Mouse (Mus musculus) yolk sac, embryonic 10.5 days (tissue): ENCODE results near the gene Shb.

Source experiments
- DNase-seq: peaks from one replicate; pipeline ENCODE4 v3.0.0-alpha.2; 2017; ENCODE audit warnings: low spot score

Gene Shb

DNA sequence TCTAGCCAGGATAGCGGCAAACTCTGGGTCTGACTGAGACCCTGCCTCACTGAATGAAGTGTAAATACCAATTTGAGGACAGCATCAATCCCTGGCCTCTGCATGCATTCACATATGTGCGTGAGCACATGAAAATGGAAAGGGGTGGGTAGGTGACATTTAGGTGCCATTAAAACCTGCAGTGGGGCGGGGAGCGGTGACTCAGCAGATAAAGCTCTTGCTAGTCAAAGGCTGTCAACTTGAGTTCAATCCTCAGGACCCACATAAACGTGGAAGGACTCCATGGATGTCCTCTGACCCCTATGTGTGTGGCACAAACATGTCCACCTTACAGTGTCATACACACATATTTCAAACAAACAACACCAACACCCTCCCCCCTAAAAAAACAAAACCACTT is 50.8 kb downstream of the Shb start:
- no peak for DNase-seq

DNA sequence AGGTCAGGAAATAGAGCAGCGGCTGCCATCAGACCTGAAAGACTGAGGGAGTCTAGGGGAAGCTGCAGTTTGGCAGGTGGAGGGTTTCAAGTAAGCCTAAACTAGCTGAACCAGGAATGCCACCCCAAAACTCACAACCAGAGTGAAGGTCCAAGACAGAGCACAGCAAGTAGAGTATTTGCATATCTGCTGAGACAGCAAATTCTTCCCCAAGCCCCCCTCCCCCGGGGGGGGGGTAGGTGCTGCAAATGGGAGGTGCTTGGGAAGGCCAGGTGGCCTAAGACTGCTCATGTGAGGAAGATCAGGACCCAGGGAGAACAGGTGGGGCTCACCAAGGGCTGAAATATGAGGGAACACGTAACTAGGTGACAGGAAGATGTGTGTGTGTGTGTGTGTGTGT is 51.7 kb downstream of the Shb start:
- DNase-seq, result no peak

DNA sequence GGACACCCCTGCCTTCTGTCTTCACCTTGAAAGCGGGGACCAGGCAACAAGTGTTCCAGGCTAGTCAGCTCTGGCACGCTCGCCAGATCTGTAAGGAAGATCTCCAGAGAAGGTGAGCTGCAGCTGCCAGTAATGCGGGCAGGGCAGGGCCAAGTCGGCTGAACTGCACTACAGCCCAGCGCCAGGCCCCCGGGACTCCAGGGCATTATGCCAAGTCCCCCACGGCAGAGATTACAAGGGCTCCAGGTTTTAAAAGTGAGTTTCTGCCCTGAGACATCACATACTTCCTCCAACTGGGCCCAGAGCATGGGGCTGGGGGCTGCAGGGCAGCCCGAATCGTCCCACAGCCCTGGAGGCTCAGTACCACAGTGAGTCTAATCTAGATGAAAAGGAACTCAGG is 52.8 kb downstream of the Shb start:
- no peak for DNase-seq

DNA sequence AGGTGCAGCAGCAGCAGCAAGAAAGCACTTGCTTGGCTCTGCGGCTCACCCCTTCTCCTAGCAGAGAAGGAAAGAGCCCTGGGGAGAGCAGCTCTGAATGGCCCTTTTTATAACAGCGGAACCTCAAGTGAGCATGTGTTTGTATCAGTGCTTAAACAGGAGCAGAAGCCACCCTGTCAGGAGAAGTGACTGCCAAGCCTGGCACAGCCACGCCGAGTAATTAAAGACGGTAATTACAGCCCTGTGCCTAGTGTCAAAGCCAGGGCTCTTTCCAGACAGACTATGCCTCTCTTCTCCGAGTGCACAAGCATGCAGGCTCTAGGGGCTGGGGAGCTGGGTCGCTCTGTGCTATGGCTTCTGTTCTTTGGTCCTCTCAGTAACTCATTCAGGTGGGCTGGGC is 54.1 kb downstream of the Shb start:
- DNase-seq, result no peak

DNA sequence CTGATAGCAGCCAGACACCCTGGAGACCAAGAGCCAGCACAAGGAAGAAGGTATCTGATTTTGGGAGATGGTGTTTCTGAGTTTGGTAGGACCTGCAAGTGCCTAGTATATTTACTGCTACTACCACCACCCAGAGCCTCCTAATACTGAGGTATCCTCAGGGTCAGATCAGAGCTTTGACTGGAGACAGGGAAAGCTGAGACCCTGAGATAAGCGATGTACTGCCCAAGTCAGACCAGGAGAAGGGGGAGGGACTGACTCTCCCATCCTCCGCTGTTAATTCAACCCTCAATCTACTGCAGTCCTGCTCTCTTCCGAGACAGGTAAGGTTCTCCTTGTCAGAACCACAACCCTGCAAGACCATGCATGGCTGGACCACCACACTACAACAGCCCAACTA is 55.2 kb downstream of the Shb start:
- DNase-seq, result no peak

DNA sequence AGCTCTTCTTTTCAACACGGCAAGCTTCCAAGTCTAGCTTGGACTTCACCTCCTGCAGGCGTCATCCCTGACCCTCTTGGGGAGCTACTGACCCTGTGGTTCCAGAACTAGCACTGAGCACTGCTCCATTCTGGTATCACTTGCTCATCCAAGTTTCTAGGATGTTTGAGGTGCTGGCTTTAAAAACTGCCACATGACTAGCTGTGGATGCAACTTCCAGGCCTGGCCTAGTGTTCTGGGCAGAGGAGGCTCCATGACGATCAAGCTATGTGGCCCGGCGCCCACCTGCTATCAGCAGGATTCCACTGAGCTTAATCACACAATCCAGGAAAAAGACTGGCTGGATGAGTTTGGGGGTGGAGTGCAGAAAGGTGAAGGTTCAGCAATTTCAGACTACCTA is 57.4 kb downstream of the Shb start:
- DNase-seq, result peak; percentile 61

DNA sequence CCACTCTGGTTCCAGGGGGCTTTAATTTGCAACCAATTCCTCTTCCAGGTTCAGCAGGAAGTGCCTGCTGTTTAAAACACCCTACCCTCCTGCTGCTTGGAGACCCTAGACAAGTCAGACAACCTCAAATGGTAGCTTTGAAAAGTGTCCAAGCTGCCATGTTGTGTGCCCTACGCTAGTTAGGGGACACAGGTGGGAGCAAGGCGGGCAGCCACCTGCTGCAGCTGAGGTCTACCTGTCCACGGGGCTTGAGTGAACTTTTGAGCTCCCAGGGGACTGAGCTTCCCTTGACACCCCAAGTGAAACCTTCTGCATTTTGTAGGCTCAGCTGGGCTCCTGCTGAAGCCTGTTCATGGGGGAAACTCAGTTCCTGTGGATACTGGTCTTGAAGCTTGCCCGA is 58.1 kb downstream of the Shb start:
- no peak for DNase-seq

DNA sequence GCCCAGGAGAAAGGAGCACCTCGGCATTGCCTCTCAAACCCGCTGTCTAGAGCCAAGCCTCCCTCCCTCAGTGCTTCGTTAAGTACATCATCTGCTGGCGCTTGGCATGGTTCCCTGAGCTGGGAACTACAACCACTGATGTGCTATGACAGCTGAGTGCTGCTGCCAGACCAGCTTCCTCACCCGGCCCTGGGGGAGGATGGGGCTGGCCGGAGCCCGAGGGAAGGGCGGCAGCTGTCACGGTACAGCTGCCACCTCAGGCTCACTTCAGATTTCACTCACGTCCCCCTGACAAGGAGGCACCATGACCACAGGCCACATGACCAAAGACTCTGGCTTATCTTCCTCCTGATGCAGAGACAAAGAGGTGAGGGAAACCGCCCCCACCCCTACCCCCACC is 59.1 kb downstream of the Shb start:
- DNase-seq, result no peak

DNA sequence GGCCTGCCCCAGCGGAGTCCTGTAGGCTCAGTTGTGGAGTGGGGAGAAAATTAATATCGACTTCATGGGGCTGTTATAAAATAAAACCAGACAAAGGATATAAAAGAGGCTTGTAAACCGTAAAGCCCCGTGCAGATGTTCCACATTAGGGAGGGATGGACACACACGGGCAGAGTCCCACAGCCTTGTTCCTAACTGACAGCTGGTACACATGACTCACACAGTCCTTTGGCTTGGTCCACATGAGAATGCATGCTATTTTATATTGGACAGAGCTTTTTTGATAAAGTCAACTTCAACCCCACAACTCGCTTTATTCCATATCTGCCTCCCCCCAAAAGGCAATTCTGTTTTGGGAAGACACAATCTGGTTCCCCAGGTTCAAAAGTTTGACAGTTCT is 59.6 kb downstream of the Shb start:
- no peak for DNase-seq

DNA sequence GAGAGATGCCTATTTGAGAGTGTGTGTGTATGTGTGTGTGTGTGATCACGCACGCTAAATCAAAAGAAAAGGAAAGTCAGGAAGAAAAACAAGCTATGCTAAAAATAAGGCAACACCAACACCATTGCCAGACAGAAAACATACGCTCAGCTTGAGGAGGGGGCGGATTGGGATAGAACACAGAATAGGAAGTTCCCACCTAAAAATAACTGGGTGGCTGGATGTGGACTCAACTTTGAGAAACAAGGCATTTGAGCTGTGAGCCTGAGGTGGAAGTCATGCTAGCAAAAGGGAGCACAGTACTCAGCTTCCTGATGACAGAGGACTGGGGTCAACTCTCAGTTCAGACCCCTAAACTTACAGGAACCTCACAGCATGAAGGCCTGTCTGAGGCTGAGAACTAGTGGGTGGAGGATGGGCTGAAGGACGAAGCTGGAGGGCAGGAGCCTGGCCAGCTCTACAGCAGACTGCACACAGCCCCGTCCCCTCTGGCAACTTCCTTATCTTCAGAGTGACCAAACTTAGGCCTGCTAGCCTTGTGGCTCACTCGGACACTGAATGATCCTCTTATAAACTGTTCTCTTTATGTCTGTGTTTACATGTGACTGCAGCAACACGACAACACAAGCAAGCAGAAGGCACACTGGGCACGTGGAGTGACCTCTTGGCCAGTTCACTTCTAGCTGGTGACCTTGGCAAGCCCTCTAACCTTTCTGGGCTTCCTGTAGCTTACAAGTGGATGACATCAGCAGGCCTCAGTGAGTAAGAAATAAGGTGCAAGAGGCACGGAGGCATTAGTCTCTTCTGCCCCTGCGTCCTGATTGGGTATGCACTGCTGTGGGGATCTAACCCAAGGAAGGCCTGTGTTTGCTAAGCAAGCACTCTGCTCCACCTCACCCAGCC is 60.4 kb downstream of the Shb start:
- peak; percentile 71 for DNase-seq

DNA sequence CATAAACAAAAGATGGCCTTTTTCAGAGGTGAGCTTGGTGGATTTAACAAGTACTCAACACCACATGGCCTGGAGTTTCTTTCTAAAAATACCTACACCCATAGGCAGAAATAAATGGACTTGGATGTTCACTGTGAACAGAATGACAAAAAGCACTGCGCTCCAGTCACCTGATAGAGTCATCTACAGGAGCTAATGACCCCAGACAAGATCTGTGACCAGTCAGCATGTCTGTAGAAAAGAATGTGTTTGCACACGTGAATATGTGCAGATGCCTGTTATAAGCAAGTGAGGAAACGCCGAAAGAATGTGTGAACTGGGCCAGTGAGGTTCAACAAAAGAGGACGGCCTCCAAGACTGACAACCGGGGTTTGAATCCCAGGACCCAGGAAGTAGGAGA is 63.2 kb downstream of the Shb start:
- DNase-seq, result peak; percentile 53

DNA sequence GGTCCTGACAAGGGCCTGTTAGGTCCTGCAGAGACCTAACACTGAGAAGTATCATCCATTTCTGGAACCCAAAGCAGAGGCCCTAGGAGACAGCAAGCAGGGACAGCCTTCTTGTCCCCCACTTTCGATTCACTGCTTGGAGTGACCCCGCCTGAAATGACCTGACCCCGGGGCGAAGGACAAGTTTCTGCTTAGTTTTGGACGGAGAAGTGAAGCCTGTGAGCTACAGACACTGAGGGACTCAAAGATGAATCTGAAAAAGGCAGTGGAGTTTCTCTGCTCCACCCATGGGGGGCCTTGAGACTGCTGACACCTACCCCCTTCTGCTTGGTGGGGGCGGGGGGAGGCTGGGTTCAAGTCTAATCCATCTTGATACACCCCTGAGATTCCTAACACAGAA is 63.8 kb downstream of the Shb start:
- DNase-seq, result peak; percentile 64

DNA sequence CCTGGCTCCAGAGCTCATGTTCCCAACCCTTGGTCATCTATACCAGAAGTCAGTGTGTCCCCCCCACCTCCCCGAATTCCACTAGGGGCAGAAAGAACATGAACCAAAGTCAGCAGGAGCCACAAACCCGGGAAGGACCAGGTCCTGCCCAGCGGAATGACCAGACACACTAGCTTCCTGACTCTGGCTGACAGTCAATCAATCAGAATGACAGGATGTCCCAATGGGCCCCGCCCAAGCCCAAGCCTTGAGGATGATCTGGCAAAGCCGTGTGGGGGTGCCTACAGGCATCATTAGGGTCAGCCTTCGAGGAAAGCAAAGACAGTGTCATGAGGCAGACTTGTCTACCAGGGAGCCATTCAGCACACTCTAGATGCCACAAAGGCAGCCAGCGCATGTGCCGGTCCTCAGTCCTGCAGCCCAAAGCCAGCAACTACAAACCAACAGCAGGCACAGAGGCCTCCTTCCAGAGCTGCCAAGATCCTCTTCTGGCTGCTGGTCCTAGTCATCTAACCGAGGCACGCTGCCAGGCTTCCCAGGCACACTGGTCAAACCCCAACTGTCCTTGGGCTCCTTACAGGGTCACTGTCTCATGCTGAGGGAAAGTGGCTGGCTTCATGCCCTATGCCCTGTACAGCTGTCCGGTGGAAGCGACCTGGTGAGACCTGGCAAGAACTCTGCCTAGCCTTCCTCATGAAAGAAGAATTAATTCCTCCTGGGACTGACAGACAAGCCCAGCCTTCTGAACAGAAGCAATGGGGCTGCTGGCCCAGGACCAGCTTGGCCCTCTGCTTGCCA is 65.0 kb downstream of the Shb start:
- DNase-seq, result no peak

DNA sequence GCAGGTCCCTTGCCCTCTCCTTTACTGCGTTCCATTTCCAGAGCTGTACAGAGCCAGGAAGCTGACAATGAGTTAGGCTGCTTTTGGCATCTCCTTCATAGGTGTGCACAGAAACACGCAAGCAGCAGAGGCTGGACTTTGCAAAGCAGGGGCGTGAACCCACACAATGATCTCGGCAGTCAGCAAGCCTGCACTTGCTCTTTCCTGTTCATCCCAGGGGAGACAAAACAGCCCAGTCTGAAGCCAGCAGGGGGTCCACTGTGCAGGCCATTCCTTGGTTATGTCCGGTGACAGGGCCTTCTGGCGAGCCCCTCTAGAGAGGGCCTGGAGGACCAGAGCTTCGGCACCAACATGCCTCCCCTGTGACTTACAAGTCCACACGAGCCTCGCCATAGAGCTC is 67.3 kb downstream of the Shb start:
- no peak for DNase-seq

DNA sequence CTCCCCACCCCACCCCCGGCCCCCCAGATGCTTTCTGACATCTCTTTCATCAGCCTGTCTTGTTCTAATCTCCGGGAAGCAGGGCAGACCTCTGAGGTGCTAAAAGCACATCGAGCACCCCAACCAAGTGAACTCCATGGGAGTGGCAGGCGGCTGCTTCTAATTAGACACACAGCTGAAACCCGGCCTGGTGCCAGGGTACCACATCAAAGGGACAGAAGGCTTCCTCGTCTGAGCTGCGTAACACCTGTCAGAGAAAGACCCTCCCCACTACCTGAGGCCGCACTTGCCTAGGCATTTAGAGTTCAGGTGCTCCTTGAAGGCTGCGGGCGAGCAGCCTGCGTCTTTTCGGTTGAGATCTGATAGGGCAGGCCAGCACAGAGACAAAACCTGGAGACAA is 67.7 kb downstream of the Shb start:
- no peak for DNase-seq

DNA sequence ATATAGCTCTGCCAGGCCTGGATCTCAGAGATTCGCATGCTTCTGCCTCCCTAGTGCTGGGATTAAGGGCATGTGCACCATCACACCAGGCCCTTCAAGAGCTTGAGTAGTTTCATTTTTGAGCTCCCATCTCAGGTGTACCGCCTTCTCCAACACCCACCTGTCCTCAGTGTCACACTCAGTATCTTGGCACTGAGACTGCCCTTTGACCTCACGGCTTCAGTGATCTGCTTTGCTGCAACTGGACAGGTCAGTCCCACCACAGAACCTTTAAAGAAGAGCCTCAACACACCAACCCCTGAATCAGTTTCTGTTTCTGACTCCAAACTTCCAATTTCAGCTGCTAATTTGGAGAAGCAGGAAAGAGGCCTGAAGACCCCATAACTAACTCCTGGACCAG is 68.1 kb downstream of the Shb start:
- no peak for DNase-seq

DNA sequence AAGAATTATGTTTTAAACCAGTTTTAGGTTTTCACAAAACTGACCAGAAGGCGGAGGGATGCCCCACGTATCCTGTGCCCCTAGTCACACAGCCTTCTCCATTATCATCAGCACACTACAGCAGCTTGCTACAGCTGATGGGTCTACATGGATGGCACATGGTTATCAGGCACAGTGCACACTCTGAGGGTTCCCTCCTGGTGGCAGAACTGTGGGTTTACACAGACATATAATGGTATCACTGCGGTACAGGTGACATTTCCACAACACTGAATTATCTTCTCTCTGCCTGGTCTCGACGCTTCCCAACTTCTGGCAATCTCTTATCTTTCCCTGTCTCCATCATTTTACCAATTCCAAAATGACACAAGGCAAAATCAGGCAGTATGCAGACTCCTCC is 69.6 kb downstream of the Shb start:
- DNase-seq, result no peak

DNA sequence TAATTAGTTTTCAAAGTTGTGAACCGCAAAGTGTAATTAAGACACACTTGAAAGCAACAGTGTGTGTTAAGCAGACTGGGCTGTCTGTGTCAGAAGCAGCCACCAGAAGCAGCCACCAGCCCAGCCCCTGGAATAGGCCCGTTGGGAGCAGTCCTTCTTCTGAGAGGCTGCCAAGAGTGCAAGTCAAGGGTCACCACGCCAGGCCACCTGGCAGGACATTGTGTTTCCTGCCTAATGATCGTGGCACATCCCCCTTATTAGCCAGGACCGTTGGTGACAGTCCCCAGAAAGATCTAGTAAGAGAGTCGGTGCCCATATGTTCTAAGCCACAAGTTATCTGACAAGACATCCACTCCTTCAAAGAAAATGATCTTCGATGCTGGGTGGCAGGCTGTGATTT is 70.6 kb downstream of the Shb start:
- DNase-seq, result no peak

DNA sequence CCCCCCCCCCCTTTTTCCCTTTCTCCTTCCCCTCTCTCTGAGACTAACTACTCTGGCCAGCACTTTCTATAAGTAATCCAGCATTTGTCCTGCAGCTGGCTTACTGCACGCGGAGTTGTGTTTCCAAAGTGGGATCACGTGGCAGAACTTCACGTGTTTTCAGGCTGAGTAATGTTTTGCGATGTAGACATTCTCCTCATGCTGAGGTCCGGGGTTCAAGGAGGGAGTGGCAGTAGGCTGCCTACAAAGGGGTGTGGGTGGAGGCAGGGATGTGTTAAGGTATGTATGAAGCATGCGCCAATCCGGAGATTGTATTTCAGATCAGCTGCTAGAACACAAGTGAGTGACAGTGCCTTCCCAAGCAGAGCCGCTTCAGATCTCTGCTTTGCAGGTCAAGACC is 72.9 kb downstream of the Shb start:
- DNase-seq, result no peak

DNA sequence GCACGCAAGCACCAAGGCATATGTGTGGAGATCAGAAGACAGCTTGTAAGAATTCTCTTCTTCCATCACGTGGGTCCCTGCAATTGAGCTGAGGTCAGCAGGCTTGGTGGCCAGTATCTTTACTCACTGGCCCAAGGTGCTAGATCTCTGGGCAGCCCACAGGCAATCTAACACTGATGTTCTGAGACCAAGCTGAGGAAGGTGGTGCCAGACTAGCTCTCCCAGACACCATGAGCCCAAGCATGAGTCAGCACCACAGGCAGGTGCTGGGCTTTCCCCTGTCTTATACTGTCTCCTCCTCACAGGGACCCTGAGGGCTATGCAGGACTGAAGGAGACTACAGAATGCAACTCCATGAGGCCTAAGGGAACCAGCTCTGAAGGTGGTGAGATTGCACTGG is 74.7 kb downstream of the Shb start:
- DNase-seq, result no peak

DNA sequence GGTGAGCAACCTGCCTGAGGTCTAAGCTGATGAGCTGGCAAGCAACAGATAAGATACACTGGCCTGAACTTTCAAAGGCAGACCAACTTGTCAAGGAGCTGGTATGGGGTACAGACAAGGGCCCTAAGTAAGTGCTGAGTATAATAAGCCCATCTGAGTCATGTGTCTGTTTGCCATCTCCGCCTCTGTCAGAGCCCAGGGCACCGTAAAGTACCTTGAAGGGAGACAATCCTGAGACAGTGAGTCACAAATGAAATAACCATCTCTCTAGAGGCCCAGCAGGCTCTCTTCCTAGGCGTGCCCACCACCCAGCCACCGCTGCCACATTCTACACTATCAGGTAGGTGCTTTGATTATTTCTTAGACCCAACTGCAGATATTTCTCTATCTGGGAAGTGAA is 77.3 kb downstream of the Shb start:
- no peak for DNase-seq

DNA sequence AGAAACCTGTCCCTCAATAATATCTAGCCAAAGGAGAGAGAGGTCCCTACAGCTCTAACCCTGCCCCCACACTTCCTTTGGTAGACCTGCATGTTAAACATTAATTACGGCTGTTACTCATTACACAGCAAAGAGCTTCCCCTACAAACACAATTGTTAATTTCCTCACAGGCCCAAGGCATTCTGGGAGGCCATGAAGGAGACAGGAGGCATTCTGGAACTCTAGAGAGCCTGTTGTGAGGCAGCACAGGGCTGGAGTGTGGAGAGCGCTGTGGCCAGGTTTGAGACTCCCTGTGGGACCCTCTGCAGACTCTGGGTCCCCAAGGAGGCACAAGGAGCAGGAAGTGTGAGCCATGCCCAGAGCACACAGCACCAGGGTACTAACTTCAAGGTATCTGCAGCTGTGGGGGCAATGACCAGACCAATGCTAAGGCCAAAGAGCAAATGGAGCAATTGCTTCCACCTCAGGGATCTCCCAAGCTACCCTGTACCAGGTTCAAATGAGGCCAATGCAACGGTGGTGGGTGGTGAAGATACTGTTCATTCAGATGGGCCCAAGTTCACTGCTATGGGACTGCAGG is 78.9 kb downstream of the Shb start:
- DNase-seq, result peak; percentile 89

DNA sequence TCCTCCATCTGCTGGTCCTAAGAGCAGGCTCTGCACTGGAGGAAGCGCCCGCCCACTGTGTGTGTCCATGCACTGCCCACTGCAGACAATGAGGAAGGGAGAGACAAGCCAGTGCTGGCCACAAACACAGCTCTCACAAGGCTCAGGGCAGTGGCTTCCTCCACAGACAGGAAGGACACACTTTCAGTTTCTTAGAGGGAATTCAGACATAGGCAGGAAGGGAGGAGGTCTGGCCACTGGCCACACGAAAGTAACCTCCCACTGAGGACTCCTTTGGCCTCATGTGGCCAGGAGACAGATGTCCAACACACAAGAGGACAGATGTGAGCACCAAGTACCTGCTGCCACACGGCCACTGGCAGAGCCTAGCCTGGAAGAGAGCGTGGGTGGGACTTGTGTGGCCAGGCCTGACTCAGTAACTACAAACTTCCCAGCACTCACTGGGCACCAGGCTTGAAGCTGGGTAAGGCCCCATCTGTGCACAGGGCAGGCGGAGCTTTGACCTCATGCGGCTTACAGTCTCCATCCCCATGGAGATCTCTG is 79.6 kb downstream of the Shb start:
- peak; percentile 73 for DNase-seq
